Mouse (Mus musculus): Measurements from ENCODE around the gene Gast.
"Not testable (repeated sequence)": the region's sequence is repeated elsewhere in the genome, so short reads cannot be mapped to it uniquely, and the experiment has no call there.

Gene Gast

DNA sequence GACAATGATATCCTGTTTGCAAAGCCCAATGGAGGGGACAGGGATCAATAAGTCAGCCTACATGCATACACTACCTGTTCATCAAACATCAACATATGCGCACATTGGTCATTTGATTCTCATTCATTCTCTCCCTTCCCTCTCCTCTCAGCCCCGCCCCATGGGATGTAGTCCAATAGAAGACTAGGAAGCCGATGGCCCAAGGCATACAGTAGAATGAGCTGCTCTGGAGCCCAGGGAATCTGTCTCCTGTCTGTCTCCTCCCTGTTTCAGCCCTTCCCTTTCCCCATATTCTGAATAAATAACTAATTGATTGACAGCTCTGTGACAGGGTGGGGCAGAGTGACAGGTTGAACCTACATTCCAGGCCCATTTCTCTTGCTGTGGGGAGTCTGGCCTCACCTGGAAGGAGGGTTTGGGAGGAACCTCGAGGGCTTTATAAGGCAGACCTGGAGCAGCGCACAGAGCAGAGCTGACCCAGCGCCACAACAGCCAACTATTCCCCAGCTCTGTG, at the start of gene Gast:
Gene Gast (plus strand): TSS at position 464 of the 514 bp plus-strand sequence.
- no peak for DNase-seq (ENCODE audit: low read depth, low spot score)

DNA sequence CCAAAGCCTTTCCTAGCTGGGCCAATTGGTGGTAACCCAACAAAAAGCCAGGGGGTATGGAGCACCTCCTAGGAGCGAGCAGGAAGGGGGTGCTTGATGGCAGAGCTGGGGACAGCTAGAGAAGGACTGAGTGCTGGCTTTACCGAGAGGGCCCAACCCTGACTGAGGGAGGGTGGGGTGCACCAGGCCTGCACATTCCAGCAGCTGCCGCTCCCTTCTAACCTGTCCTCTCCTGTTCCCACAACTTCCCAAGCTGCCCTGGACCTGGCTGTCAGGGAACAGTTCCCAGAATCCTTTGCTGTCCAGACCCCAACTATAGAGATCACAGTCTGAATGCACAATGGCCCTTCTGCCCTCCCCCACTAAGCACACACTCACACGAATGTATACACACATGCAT, 49.2 kb upstream of the Gast start:
- no peak for DNase-seq (ENCODE audit: low read depth, low spot score)

DNA sequence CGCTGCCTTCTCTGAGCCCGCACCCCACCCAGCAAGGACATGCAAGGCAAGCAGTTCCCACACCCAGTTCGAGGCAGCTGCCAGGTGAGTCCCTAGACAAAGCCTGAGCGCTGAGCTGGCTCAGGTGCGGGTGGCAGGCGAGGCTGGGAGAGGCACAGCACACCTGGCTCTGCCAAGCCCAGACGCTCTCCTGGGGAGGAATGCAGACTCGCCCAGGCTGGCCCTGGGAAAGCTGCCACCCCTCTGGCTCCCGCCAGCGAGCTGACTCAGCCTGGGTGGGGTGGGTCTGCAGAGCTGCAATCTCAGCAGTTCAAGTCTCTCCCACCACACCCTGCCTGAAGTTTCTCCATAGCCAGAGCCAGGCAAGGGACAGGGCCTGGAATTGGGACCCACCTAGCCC, 47.2 kb upstream of the Gast start:
- peak; percentile 61 for DNase-seq (ENCODE audit: low read depth, low spot score)

DNA sequence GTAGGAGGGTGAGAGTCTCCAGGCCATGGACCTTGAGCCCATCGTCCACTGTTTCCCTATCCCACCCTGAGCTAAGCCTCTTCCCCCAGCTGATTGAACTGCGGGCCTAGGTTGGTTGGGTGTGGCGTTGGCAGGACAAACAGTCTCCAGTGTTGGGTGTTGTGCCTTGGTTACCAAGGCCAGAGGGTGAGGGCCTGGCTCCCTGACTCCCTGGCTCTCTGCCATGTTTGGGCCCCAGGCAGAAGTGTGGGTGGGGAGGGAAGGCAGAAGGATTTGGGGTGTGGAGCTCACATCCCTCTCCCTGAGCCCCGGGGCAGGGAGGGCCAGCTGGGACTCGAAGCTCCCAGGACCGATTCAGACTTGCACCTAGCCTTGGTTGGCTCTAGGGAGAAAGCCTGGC, 45.3 kb upstream of the Gast start:
- peak; percentile 27 for DNase-seq (ENCODE audit: low read depth, low spot score)

DNA sequence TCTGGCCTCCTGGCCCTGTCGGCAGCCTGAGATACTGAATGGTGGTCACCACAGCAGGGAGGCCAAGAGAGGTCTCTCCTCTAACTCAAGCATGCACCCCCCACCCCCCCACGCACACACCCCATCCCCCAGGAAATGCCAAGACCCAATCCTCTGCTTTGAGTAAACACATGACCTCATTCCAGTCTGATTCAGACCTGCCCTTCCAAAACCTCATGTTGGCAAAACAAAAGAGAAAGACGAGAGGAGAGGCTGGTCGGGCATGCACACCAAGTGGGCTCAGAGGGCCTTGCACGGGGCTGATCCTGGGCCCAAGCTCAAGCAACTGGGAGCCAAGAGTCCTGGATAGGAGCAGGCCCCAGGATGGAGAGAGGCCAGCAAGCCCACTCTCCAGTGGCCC, 44.0 kb upstream of the Gast start:
- DNase-seq (ENCODE audit: low read depth, low spot score): no peak

DNA sequence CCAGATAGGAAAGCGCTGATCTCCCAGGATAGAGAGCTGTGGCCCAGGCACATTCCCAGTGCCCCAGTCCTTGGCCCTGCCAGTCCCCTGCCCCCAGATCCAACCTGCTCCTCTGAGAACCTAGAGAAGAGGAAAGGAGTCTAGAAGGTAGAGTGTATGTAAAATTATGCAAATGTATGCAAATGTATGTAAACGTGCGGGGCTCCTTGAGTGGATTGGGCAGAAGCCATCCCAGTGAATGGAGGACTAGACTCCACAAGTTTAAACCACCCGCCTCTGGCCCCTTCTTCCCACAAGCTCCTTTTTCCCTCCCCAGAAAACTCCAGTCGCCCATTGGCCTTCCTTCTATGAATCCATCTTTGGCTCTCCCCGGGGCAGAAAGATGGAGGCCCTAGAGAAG, 41.3 kb upstream of the Gast start:
- no peak for DNase-seq (ENCODE audit: low read depth, low spot score)

DNA sequence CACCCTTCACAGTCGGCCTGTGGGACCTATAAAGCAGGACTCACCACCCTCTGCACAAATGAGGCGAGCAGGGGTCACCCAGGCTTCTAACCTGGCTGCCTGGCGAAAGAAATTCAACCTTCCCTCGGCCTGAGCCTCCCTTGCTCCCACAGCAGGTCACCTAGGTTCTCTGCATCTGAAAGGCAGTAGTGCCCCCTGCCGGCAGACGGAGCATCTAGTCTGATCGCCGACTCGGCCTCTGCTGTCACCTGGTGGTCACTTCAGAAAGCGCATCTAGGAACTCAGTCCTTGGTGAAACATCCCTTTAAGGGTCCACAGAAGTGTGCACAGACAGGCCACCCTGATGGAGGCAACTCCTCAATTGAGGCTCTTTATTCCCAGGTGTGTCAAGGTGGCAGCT, 38.9 kb upstream of the Gast start:
- DNase-seq (ENCODE audit: low read depth, low spot score): peak; percentile 72

DNA sequence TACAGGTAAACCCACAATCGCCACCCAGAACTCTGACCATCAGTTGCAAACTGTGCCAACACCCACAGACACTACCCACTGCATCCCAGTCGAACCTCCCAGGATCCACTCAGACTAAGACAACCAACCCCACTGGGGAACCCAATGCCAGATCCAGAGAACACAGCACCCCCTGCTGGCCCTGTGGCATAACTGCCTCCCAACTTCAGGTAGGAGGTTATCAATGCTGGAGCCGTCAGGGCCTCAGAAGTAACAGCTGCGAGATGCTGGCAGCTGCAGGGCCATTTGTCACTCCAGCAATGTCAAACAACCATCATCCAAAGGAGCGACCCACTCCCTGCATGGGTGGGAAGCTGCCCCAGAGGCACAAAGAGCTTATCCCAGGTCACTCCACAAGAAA, 36.4 kb upstream of the Gast start:
- DNase-seq (ENCODE audit: low read depth, low spot score): no peak

DNA sequence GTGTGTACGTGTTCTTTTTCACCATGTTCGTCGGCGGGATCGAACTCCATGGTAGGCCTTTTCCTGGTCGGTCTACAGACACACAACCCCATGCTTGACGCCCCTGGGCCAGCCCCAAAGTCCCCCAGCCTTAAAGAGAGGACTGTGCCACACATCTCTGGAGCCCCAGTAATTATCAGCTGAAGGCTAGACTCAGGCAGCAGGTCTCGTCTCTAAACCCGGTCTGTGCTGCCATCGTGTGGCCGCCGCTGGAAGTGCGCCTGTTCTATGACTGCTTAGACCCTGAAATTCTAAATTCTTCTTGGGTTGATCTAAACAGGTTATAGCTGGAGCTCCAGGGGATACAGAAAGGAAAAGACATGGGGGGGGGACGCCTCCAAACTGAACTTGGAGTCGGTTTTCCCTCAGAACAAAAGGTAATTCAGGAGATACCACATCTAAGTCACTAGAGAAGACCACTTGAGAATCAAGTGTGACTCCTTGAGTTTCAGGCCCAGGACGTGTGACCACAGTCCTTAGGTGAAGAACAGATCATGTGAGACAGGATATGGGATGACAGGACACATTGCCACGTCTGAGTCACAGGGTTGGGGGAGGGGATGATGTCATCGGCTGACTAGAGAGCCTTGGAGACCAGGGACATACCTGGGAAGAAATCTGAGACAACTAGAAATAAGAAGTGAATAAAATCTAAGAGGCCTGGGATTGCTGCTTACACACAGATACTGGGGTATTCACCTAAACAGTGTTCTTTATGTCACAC, 35.8 kb upstream of the Gast start:
- peak; percentile 53 for DNase-seq (ENCODE audit: low read depth, low spot score)

DNA sequence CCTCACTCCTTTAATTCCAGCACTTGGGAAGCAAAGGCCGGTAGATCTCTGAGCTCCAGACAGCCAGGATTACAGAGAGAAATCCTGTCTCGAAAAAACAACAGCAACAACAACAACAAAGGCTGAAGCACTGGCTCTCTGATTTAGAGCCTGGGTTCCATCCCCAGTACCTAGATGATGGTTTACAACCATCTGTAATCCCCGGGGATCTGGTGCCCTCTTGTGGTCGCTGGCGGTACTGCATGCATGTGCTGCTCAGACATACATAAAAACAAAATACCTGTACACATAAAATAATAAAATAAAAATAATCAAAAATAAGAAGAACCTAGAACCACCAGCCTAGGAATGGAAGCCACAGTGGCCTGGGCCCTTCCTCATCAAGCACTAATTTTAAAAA, 33.9 kb upstream of the Gast start:
- no peak for DNase-seq (ENCODE audit: low read depth, low spot score)

DNA sequence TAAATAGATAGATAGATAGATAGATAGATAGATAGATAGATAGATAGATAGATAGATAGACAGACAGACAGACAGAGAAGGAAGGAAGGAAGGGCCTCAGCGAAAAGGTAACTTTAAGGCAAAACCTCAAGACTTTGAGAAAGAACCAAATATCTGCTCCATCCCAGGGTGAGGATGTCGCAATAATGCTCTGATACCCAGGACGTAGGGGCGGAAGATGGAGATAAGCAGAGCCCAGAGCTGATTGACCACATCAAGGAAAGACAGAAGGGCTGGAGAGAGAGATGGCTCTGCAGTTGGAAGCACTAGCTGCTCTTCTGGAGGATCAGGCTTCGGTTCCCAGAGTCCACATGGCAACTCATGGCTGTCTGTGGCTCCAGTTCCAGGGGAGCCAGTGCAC, 32.9 kb upstream of the Gast start:
- DNase-seq (ENCODE audit: low read depth, low spot score): no peak

DNA sequence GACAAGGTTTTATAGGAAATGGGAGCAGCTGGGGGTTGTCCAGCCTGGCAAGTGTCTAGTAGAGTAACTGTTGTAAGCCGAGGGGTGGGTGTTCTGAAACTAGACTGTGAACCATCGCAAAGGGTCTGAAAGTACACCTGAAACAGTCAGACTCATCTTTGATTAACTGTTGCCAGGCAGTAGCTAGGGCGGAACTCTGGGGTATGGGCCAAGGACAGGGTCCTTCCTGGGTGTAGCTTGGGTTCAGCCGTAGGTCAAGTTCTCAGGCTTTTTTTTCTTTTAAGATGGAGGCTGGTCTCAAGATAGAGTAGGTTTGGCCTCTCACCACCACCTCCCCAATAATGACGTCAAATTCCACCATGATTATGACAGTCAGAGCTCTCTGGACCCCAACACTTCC, 26.3 kb upstream of the Gast start:
- DNase-seq (ENCODE audit: low read depth, low spot score): no peak

DNA sequence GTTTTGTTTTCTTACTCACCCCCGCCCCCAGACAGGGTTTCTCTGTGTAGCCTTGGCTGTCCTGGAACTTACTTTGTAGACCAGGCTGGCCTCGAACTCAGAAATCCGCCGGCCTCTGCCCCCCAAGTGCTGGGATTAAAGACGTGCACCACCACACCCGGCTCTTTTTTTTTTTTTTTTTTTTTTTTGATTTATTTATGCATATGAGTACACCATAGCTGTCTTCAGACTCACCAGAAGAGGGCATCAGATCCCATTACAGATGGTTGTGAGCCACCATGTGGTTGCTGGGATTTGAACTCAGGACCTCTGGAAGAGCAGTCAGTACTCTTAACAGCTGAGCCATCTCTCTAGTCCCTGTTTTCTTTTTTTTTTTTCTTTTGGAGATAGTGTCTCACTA, 25.5 kb upstream of the Gast start:
- DNase-seq (ENCODE audit: low read depth, low spot score): not testable (repeated sequence)

DNA sequence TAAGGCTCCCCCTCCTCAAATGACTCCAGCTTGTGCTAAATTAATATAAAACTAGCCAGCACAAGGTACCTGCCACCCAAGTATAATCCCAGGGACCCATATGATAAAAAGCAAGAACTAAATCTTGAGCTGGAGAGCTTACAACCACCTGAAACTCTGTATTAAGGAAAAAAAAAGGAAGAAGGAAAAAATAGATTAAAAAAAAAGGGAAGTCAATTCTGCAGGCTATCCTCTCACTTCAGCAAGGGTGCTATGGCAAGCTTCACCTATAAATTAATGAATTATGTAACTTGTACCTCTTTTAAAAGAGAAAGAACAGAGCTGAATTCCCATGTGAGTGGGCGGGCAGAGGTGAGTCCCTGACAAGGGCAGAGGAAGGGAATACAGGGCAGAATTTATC, 22.6 kb upstream of the Gast start:
- DNase-seq (ENCODE audit: low read depth, low spot score): no peak

DNA sequence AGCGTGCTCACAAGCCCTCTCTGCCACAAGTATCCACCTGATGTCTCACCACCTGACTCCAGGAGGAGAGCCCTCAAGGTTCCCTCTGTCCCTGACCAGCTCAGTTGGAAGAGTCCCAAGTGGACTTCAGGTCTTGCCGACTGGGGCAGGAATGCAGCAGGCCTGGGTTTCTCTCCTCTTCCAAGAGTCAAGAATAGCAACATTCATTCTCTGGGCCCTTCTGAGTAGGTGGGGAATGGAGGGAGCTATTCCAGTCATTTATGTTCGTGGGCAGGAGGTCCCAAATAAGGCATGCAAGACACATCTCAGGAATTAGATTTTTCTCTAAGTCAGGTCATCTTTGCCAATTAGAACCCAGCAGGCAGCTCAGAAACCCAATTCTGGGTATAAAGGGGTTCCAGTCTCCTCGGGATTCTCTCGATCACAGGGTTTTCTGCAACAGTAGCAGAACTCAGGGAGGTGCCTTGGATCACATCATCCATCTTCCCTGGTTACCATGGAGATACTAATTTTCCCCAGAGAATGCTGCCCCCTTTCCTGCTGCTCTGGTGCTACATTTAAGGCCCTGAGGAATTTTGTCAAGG, 22.0 kb upstream of the Gast start:
- DNase-seq (ENCODE audit: low read depth, low spot score): peak; percentile 81

DNA sequence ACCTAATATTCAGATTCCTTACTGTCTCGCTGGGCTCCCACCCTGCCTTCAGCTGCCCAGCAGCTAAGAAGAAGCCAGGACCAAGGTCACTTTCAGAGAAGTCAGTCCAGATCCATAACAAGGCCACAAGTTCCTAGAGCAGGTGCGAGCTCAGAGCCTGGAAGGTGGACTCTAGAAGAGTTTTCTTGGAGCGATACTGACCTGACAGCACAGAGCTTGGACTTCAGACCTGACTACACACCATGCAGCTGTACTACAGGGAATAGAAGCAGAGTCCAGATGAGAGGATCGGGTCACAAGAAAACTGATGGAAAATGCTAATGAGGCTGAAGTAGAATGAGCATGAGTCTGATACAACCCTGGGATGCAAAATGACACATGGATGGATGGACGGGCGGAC, 20.8 kb upstream of the Gast start:
- DNase-seq (ENCODE audit: low read depth, low spot score): no peak

DNA sequence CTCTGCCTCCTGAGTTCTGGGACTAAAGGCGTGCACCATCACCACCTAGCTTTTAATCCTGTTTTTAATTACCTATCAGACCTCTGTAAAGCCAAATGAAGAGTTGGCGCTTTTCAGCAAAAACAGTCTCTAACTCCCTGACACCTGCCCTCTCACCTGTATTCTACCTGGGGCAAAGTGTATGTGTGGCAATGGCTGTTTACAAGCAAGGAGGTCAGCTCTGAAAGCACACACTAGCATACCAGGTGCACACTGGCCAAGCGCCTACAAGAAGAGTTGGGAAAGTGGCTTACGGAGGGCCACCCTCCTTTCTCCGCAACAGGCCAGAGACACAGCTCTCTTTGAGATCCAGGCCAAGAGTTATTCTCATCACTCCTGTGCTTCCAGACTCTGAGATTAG, 18.8 kb upstream of the Gast start:
- DNase-seq (ENCODE audit: low read depth, low spot score): no peak

DNA sequence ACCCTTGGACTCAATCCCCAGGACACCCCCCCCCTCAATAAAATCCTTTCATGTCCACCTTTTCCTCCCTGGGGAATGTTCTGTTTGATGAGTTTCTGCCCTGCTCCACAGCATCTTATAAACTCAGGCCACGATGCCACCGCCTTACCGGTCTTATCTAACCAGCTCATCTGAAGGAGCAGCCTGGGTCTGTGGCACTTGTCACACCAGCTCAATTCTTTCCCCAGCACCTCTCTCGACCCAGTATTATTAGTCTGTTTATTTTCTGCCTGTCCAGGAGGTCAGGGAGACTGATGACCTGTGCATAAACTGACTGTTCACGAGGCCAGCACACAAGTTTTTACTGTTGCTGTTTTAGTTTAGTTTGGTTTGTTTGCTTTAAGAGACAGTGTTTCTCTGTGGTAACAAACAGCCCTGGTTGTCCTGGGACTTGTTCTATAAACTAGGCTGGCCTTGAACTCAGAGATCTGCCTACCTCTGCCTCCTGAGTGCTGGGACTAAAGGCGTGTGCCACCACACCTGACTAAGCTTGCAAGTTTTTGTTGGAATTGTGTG, 16.3 kb upstream of the Gast start:
- DNase-seq (ENCODE audit: low read depth, low spot score): no peak

DNA sequence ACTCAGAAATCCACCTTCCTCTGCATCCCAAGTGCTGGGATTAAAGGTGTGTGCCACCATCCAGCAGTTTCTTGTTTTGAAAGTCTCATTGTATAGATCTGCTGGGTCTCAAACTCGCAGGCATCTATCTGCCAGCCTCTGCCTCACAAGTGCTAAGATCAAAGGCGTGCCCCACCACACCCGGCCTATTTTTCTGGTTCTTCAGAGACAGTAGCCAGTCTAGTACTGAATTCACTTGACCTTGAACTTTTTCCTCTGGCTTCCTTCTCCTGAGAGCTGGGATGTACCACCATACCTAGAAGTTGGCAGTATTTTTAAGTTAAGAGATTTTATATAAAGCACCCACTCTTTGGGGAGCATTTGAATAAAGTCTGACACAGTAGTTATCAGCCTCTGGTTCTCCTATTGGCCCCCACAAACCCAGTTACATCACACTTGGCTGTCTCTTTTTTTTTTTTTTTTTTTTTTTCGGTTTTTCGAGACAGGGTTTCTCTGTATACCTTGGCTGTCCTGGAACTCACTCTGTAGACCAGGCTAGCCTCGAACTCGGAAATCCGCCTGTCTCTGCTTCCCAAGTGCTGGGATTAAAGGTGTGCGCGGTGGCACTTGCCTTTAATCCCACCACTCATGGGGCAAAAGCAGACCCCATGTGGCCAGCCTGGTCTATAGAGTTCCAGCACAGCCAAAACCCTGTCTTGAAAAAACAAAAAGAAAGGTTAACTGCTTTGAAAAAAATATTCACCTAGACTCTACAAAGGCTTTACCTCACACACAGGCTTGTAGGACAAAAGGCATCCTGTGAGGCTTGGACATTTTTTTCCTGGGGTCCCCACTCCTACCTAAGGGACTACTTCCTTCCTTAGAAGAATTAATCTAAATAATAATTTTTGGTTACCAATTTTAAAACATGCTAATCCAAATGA, 15.4 kb upstream of the Gast start:
- DNase-seq (ENCODE audit: low read depth, low spot score): no peak

DNA sequence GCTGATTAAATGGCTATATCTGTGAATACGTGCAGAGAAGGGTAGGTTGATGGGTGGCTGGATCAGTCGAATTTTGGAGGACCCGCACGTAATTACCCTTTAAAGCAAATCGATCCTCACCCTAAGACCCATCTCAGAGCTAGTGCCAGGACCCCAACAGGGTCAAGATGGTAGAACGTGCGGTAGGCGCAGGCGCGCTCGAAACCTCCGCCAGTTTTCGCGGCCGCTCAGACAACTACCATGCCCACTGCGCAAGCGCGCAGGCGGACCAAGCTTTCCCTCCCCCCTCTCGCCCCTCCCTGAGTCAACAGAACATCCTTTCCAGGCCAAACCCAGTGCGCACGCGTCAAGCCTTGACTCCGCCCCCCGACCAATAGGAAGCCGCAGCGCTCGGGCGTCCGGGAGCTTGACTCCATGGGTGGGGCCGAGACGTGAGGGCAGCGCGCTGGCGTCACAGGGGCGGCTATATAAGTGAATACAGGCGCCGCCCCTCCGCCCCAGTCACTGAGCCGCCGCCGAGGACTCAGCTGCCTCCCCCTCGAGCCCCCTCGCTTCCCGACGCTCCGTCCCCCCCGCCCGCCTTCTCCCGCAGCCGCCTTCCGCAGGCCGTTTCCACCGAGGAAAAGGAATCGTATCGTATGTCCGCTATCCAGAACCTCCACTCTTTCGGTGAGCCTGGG, 14.6 kb upstream of the Gast start, which contains the start of gene Eif1:
Gene Eif1 (plus strand): TSS at position 394 of the 680 bp plus-strand sequence.
- peak; percentile 100 for DNase-seq (ENCODE audit: low read depth, low spot score)

DNA sequence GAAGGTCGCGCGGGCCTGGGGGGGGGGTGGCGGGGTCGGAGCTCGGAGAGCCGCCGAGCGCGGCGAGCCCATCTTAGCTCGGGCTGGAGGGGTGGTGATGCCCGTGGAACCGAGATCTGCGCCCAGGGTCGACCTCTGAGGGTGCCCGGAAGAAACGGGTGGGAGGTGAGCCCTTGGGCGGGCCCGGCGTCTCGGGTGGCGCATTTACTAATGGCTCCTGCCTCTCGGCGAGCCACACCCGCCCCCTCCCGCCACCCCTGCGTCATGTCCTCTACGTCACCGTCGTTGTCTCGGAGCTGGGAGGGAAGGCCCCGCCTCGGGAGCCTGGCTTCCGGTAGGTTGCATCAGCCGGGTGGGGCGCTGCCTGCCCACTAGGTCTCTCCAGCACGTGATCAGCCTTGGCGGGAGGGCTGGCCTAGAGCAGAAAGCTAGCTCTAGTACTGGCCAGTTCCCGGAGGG, 14.0 kb upstream of the Gast start:
- peak; percentile 99 for DNase-seq (ENCODE audit: low read depth, low spot score)
